Mouse (Mus musculus) heart, adult 2 months (tissue): Measurements from ENCODE around the gene Smg6.

Experiments used
- CTCF ChIP-seq: fragments of 200-600 bp; IDR thresholded peaks from 2 replicates; pipeline ENCODE4 v1.8.1; 2022; ENCODE audit warnings: antibody characterized with exemption, mild to moderate bottlenecking, moderate library complexity
- EP300 ChIP-seq: fragments of 200-500 bp; IDR thresholded peaks from 2 replicates; pipeline ENCODE4 v1.6.1; 2011; ENCODE audit warnings: low read depth, low read length, control low read depth; ENCODE audit not compliant: insufficient read depth
- POLR2A ChIP-seq: fragments of 200-500 bp; IDR thresholded peaks from 2 replicates; pipeline ENCODE4 v1.6.1; 2011; ENCODE audit warnings: mild to moderate bottlenecking, low read depth, low read length, control low read depth; ENCODE audit not compliant: insufficient read depth

GRCm38 (mm10) chr11:75094759-75095158 lies 169.1 kb downstream of the Smg6 start:
- TF ChIP-seq CTCF, result no peak
- TF ChIP-seq POLR2A, result no peak
- TF ChIP-seq EP300, result no peak
